ENCODE assay signal across 22 mouse cellular contexts in genomic region chr1:93551427-93551826, GRCm38 (mm10). TPM values are rescaled to one million over a fixed set of nuclear protein-coding genes. Genes with fewer than 3 reads are reported as not detected.
A peak's percentile ranks its signal among the peaks of the same experiment; 100 is the strongest.
DNase-seq lines count a peak whose midpoint lies in the region; ATAC-seq and TF ChIP-seq lines count a peak whose summit lies in the region.
"Had no signal": no experiment of that assay in that cellular context is flagged by ENCODE, and none has a peak within 500 bp of the region (broad histone marks: within the 10 kb centered on the region; RNA-seq: fewer than 3 reads in every experiment).

No protein-coding gene starts in this region.

- H3K4me1 ChIP-seq in heart, adult 2 months (ENCODE audit: control insufficient read depth, insufficient read depth, low read length): no peaks in the 10 kb centered on the region; the same call in none of the 2 replicates
- peaks cover 9% of the 10 kb centered on the region for H3K4me1 ChIP-seq in bone marrow macrophage, adult 2 months (ENCODE audit: control insufficient read depth, insufficient read depth, low read length)
- H3K4me1 ChIP-seq: embryonic facial prominence, embryonic 13.5 days; embryonic facial prominence, embryonic 15.5 days; forebrain, embryonic 13.5 days had no signal

- no peak overlapping the region for H3K9ac ChIP-seq in heart, adult 2 months (ENCODE audit: low read depth, low read length)
- H3K9ac ChIP-seq: embryonic facial prominence, embryonic 13.5 days; embryonic facial prominence, embryonic 15.5 days; forebrain, embryonic 13.5 days; forebrain, embryonic 15.5 days; forebrain, postnatal 0 days had no signal

- DNase-seq in heart, adult 2 months: no peak
- no peak for DNase-seq in heart, adult 11 months
- DNase-seq in urinary bladder, postnatal 10 days (ENCODE audit: low spot score): no peak
- DNase-seq: adrenal gland, adult 2 months; adrenal gland, postnatal 10 days; adrenal gland, postnatal 25 days; cerebellum, adult 18-20 months; cerebellum, adult 8-10 months; cerebellum, adult 9-11 months; cerebellum, postnatal 14 days; cerebellum, postnatal 36 days; embryo, embryonic 11 days; forebrain, postnatal 0 days had no signal

- no peak for TF ChIP-seq POLR2A in heart, adult 2 months (IDR thresholded peaks at IDR 0.05; ENCODE audit: insufficient read depth, low read depth, low read length)
- no peak for TF ChIP-seq POLR2A in bone marrow macrophage, adult 2 months (IDR thresholded peaks at IDR 0.05; ENCODE audit: borderline replicate concordance, low read depth, low read length)

- TF ChIP-seq CTCF in heart, adult 2 months (IDR thresholded peaks at IDR 0.05): no peak
- no peak for TF ChIP-seq CTCF in bone marrow macrophage, adult 2 months (IDR thresholded peaks at IDR 0.05; ENCODE audit: low read depth, low read length)

- H3K27me3 ChIP-seq in heart, adult 2 months (ENCODE audit: control insufficient read depth, insufficient read depth, low read length): no peaks in the 10 kb centered on the region
- H3K27me3 ChIP-seq: embryonic facial prominence, embryonic 13.5 days; embryonic facial prominence, embryonic 15.5 days; forebrain, embryonic 13.5 days; forebrain, embryonic 15.5 days; Patski had no signal

- H3K36me3 ChIP-seq in heart, adult 2 months (ENCODE audit: control insufficient read depth, insufficient read depth, low read length): no peaks in the 10 kb centered on the region
- H3K36me3 ChIP-seq: embryonic facial prominence, embryonic 15.5 days; forebrain, embryonic 15.5 days had no signal

- no peak for TF ChIP-seq EP300 in heart, adult 2 months (IDR thresholded peaks at IDR 0.05; ENCODE audit: insufficient read depth, low read depth, low read length)

- H3K79me2 ChIP-seq in heart, adult 2 months (replicated peaks; ENCODE audit: control insufficient read depth, insufficient read depth, low read length): no peaks in the 10 kb centered on the region

- H3K27ac ChIP-seq in heart, adult 2 months: peak overlapping the region; percentile 42; the same call in 1 of the 2 replicates
- H3K27ac ChIP-seq in bone marrow macrophage, adult 2 months (ENCODE audit: insufficient read depth, low read depth, low read length): peak overlapping the region; percentile 29
- H3K27ac ChIP-seq: embryonic facial prominence, embryonic 13.5 days; embryonic facial prominence, embryonic 15.5 days; forebrain, embryonic 13.5 days; forebrain, embryonic 15.5 days had no signal

- 45% methylated on average over 5 of the region's 5 CpGs for WGBS in heart, adult 2 months

- intact Hi-C loops in heart, adult 2 months (cut with DNase I): no loop called here

- H3K4me3 ChIP-seq in heart, adult 2 months: no peak overlapping the region
- H3K4me3 ChIP-seq in bone marrow macrophage, adult 2 months (ENCODE audit: insufficient read depth, low read length): no peak overlapping the region
- H3K4me3 ChIP-seq: embryonic facial prominence, embryonic 13.5 days; embryonic facial prominence, embryonic 15.5 days; forebrain, embryonic 13.5 days; forebrain, embryonic 15.5 days had no signal

- peak; percentile 45; the same call in 1 of the 2 replicates for ATAC-seq in megakaryocyte, adult 5-6 weeks (ENCODE audit: poor library complexity, severe bottlenecking)
- no peak for ATAC-seq in erythroblast, adult 5-6 weeks (replicated peaks; ENCODE audit: low FRiP score, poor library complexity, severe bottlenecking)
- no peak for ATAC-seq in activated CD4-positive, CD25-positive, alpha-beta regulatory T cell, adult 4 months
- ATAC-seq: forebrain, embryonic 13.5 days; forebrain, embryonic 15.5 days; forebrain, postnatal 0 days; Patski had no signal

RNA-seq across cellular contexts. Expression of gene Farp2, which starts 39.5 kb away (rescaled TPM):
- 10 to 100 TPM; 18.5 to 21.5 TPM for total RNA-seq in heart, adult 2 months (2021)
- polyA plus RNA-seq in heart, adult 2 months (2012; rRNA removed): 6.6 and 13.0 TPM in 2 replicates
- polyA plus RNA-seq in bone marrow macrophage, adult 2 months (2012; ENCODE audit: insufficient read depth, insufficient read length, missing spikeins): 3.4 and 4.4 TPM in 2 replicates
- 1.6 and 2.0 TPM in 2 replicates for total RNA-seq in megakaryocyte, adult 5-6 weeks (2015)
- 0.99 and 1.6 TPM in 2 replicates for total RNA-seq in megakaryocyte, adult 5-6 weeks (2017)
- total RNA-seq in erythroblast, adult 5-6 weeks (2015; ENCODE audit: low replicate concordance): not detected in 2 replicates
- total RNA-seq in erythroblast, adult 5-6 weeks (2017; ENCODE audit: low replicate concordance): 0.09 and 0.14 TPM in 2 replicates
- polyA plus RNA-seq in activated CD4-positive, CD25-positive, alpha-beta regulatory T cell, adult 4 months (2017; shearing (Covaris generic)): under 1 TPM; 0.61 to 0.76 TPM

Comparison
In these comparisons a context has a peak if more than half of its experiments do, and no peak if none do; other contexts are left out.
1. RNA of gene Farp2, which starts 39.5 kb away (total RNA-seq): 18.5 to 21.5 TPM in heart, adult 2 months; 0.99 to 2.0 TPM in megakaryocyte, adult 5-6 weeks and 0.09 to 0.14 TPM in erythroblast, adult 5-6 weeks; every median in the first group is over 4 times any median in the second.